Mouse (Mus musculus): ENCODE data around the gene St8sia6.

Gene St8sia6

DNA sequence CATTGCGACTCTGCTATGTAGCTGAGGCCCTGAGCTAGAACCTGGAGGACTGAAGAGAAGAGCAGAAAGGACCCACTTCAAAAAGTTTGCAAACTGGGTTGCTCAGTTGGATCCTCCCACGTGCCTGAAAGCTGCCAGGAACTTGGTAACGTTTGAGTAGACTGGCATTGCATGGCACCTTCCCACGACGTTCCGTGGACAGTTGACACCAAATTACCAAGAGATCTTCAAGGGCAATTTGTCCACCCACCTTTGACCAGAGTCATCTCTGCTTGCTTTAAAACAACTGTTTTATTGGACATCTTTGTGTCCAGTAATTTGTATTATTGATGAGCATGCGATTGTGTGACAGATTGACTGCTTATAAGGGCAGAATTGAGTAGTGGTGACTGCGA, at the start of gene St8sia6:
Gene St8sia6, minus strand, starts transcription at position 96 of the 395 bp plus-strand sequence.
- Histone ChIP-seq H3K36me3 (ENCODE audit: insufficient read depth, low read length) (no peaks in the 10 kb centered on the region), H3K9me3 (ENCODE audit: low read length) (no peaks in the 10 kb centered on the region), H3K4me1 (replicated peaks; ENCODE audit: low read depth, low read length) (peaks cover 10% of the 10 kb centered on the region; the same call in 1 of the 2 replicates), H3K27me3 (ENCODE audit: insufficient read depth, low read length) (peaks cover 52% of the 10 kb centered on the region), H3K4me3 (replicated peaks; ENCODE audit: low read length) (peak within 1 kb of the TSS; percentile 80)
- TF ChIP-seq CTCF (conservative IDR thresholded peaks at IDR 0.05; ENCODE audit: low read length) = no peak

- Histone ChIP-seq H3K36me3 (ENCODE audit: insufficient read depth, low read length) (no peaks in the 10 kb centered on the region), H3K4me3 (replicated peaks; ENCODE audit: low read length) (no peak overlapping the region), H3K9me3 (ENCODE audit: low read length) (0 out of 2 replicates have a peak, but pooled peaks cover 3% of the 10 kb centered on the region), H3K27me3 (ENCODE audit: insufficient read depth, low read length) (no peaks in the 10 kb centered on the region), H3K4me1 (replicated peaks; ENCODE audit: low read depth, low read length) (peaks cover 14% of the 10 kb centered on the region)
- TF ChIP-seq CTCF (conservative IDR thresholded peaks at IDR 0.05; ENCODE audit: low read length) (no peak), NANOG (IDR thresholded peaks at IDR 0.05; ENCODE audit: borderline replicate concordance, low read length) (no peak), POU5F1 (IDR thresholded peaks at IDR 0.05; ENCODE audit: borderline replicate concordance, low read length) (no peak)
Measured at GRCm38 (mm10) chr2:13836310-13836709, 42.4 kb upstream of the St8sia6 start.

- TF ChIP-seq NANOG (IDR thresholded peaks at IDR 0.05; ENCODE audit: borderline replicate concordance, low read length) (no peak), CTCF (conservative IDR thresholded peaks at IDR 0.05; ENCODE audit: low read length) (no peak), POU5F1 (IDR thresholded peaks at IDR 0.05; ENCODE audit: borderline replicate concordance, low read length) (no peak)
- Histone ChIP-seq H3K27me3 (ENCODE audit: insufficient read depth, low read length) (no peaks in the 10 kb centered on the region), H3K36me3 (ENCODE audit: insufficient read depth, low read length) (no peaks in the 10 kb centered on the region), H3K9me3 (ENCODE audit: low read length) (no peaks in the 10 kb centered on the region), H3K4me1 (replicated peaks; ENCODE audit: low read depth, low read length) (peaks cover 14% of the 10 kb centered on the region), H3K4me3 (replicated peaks; ENCODE audit: low read length) (no peak overlapping the region)
Measured at GRCm38 (mm10) chr2:13834989-13835388, 41.1 kb upstream of the St8sia6 start.

DNA sequence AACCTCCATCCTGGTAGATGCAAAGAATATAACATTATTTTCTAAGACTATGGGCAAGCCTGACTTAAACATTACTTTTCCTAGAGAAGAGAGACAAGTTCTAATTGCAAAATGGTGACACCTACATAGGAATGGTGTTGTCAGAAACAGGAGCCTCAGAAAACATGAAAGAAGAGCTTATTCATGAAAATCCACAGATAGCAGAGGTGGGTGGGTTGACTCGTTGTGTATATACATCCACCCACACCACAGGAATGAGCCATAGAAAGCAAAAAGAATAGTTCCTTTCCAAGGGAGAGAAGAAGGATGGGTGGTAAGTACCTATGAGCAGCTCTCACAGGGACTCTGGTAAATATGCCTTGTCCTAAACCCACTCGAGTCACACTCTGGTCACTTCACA, 22.8 kb upstream of the St8sia6 start:
- TF ChIP-seq NANOG (IDR thresholded peaks at IDR 0.05; ENCODE audit: borderline replicate concordance, low read length) (no peak), POU5F1 (IDR thresholded peaks at IDR 0.05; ENCODE audit: borderline replicate concordance, low read length) (no peak), CTCF (conservative IDR thresholded peaks at IDR 0.05; ENCODE audit: low read length) (no peak)
- Histone ChIP-seq H3K27me3 (ENCODE audit: insufficient read depth, low read length) (no peaks in the 10 kb centered on the region), H3K9me3 (ENCODE audit: low read length) (no peaks in the 10 kb centered on the region), H3K36me3 (ENCODE audit: insufficient read depth, low read length) (no peaks in the 10 kb centered on the region), H3K4me3 (replicated peaks; ENCODE audit: low read length) (no peak overlapping the region), H3K4me1 (replicated peaks; ENCODE audit: low read depth, low read length) (no peaks in the 10 kb centered on the region)

GRCm38 (mm10) chr2:13808593-13808992, 14.7 kb upstream of the St8sia6 start:
- Histone ChIP-seq H3K4me3 (replicated peaks; ENCODE audit: low read length) (no peak overlapping the region), H3K36me3 (ENCODE audit: insufficient read depth, low read length) (no peaks in the 10 kb centered on the region), H3K27me3 (ENCODE audit: insufficient read depth, low read length) (no peaks in the 10 kb centered on the region), H3K9me3 (ENCODE audit: low read length) (no peaks in the 10 kb centered on the region), H3K4me1 (replicated peaks; ENCODE audit: low read depth, low read length) (peaks cover 3% of the 10 kb centered on the region)
- TF ChIP-seq POU5F1 (IDR thresholded peaks at IDR 0.05; ENCODE audit: borderline replicate concordance, low read length) (no peak), CTCF (conservative IDR thresholded peaks at IDR 0.05; ENCODE audit: low read length) (no peak), NANOG (IDR thresholded peaks at IDR 0.05; ENCODE audit: borderline replicate concordance, low read length) (no peak)

- Histone ChIP-seq H3K4me3 (replicated peaks; ENCODE audit: low read length) (no peak overlapping the region), H3K27me3 (ENCODE audit: insufficient read depth, low read length) (no peaks in the 10 kb centered on the region), H3K9me3 (ENCODE audit: low read length) (no peaks in the 10 kb centered on the region), H3K36me3 (ENCODE audit: insufficient read depth, low read length) (no peaks in the 10 kb centered on the region), H3K4me1 (replicated peaks; ENCODE audit: low read depth, low read length) (peaks cover 4% of the 10 kb centered on the region)
- no peak for TF ChIP-seq POU5F1 (IDR thresholded peaks at IDR 0.05; ENCODE audit: borderline replicate concordance, low read length)
- no peak for TF ChIP-seq NANOG (IDR thresholded peaks at IDR 0.05; ENCODE audit: borderline replicate concordance, low read length)
- no peak for TF ChIP-seq CTCF (conservative IDR thresholded peaks at IDR 0.05; ENCODE audit: low read length)
Measured at GRCm38 (mm10) chr2:13808008-13808407, 14.1 kb upstream of the St8sia6 start.

DNA sequence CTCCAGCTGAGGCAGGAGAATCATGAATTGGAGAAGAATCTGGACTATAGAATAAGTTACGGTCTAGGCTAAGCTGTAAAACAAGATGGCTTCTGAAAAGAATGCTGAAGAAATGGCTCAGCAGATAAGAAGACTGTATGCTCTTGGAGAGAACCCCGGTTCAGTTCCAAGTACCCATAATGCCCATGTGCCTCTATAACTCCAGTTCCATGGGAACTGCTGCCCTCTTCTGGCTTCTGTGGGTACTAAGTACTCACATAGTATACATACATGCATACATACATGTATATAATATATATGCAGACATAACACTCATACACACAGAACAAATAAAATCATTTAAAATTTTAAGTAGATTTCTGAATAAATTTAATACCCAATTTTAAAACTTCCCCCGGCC, 12.3 kb upstream of the St8sia6 start:
- TF ChIP-seq NANOG (IDR thresholded peaks at IDR 0.05; ENCODE audit: borderline replicate concordance, low read length) = no peak
- peak; percentile 34 for TF ChIP-seq CTCF (conservative IDR thresholded peaks at IDR 0.05; ENCODE audit: low read length)
- Histone ChIP-seq H3K27me3 (ENCODE audit: insufficient read depth, low read length) (no peaks in the 10 kb centered on the region), H3K4me1 (replicated peaks; ENCODE audit: low read depth, low read length) (peaks cover 20% of the 10 kb centered on the region), H3K9me3 (ENCODE audit: low read length) (no peaks in the 10 kb centered on the region), H3K4me3 (replicated peaks; ENCODE audit: low read length) (no peak overlapping the region), H3K36me3 (ENCODE audit: insufficient read depth, low read length) (no peaks in the 10 kb centered on the region)

- H3K9me3 ChIP-seq (ENCODE audit: low read length) = no peaks in the 10 kb centered on the region
- TF ChIP-seq CTCF (conservative IDR thresholded peaks at IDR 0.05; ENCODE audit: low read length) (no peak), POU5F1 (IDR thresholded peaks at IDR 0.05; ENCODE audit: borderline replicate concordance, low read length) (no peak), NANOG (IDR thresholded peaks at IDR 0.05; ENCODE audit: borderline replicate concordance, low read length) (no peak)
Measured at GRCm38 (mm10) chr2:13800639-13801038, 6.8 kb upstream of the St8sia6 start.

GRCm38 (mm10) chr2:13794446-13794845, 582 bp upstream of the St8sia6 start:
- no peak overlapping the region for H3K4me3 ChIP-seq (replicated peaks; ENCODE audit: low read length)
- no peaks in the 10 kb centered on the region for H3K9me3 ChIP-seq (ENCODE audit: low read length)
- TF ChIP-seq CTCF (conservative IDR thresholded peaks at IDR 0.05; ENCODE audit: low read length) (no peak), NANOG (IDR thresholded peaks at IDR 0.05; ENCODE audit: borderline replicate concordance, low read length) (no peak), POU5F1 (IDR thresholded peaks at IDR 0.05; ENCODE audit: borderline replicate concordance, low read length) (no peak)
- H3K36me3 ChIP-seq (ENCODE audit: insufficient read depth, low read length) = no peaks in the 10 kb centered on the region
- peaks cover 52% of the 10 kb centered on the region for H3K27me3 ChIP-seq (ENCODE audit: insufficient read depth, low read length)
- H3K4me1 ChIP-seq (replicated peaks; ENCODE audit: low read depth, low read length) = peaks cover 10% of the 10 kb centered on the region; the same call in 1 of the 2 replicates

More at GRCm38 (mm10) chr2:13800639-13801038, 6.8 kb upstream of the St8sia6 start:
- H3K4me1 ChIP-seq (replicated peaks; ENCODE audit: low read depth, low read length) = peaks cover 20% of the 10 kb centered on the region
- H3K36me3 ChIP-seq (ENCODE audit: insufficient read depth, low read length) = no peaks in the 10 kb centered on the region
- H3K4me3 ChIP-seq (replicated peaks; ENCODE audit: low read length) = no peak overlapping the region
- peaks cover 6% of the 10 kb centered on the region for H3K27me3 ChIP-seq (ENCODE audit: insufficient read depth, low read length)

Data from E14TG2a.4 (cell line).